Mouse (Mus musculus) MEL (cell line): ENCODE data around the gene Glipr1l2.
"Not testable (repeated sequence)": the region's sequence is repeated elsewhere in the genome, so short reads cannot be mapped to it uniquely, and the experiment has no call there.

Source experiments
- CTCF ChIP-seq, 3 experiments: IDR thresholded peaks in 2 of 3; conservative IDR thresholded peaks in 1 of 3; 2 replicates each; pipeline ENCODE4 v1.5.1; 2011 to 2012; ENCODE audit warnings: low read length in 3 of 3, low read depth in 2 of 3, mild to moderate bottlenecking in 2 of 3, improper control_type of control experiment in 1 of 3, inconsistent platforms in 1 of 3, mixed read lengths in 1 of 3, moderate library complexity in 1 of 3; ENCODE audit not compliant: control insufficient read depth in 1 of 3, insufficient read depth in 1 of 3, poor library complexity in 1 of 3, severe bottlenecking in 1 of 3
- GATA1 ChIP-seq: IDR thresholded peaks from 2 replicates; pipeline ENCODE4 v1.6.1; 2011; ENCODE audit warnings: low read depth, low read length, improper control_type of control experiment
- JUND ChIP-seq: IDR thresholded peaks from 2 replicates; pipeline ENCODE4 v1.6.1; 2011; ENCODE audit warnings: low read depth, mild to moderate bottlenecking, improper control_type of control experiment, low read length
- KAT2A ChIP-seq: conservative IDR thresholded peaks from 2 replicates; pipeline ENCODE4 v1.6.1; 2012; ENCODE audit warnings: low read depth, low read length, improper control_type of control experiment, inconsistent platforms
- NELFE ChIP-seq: IDR thresholded peaks from 2 replicates; pipeline ENCODE4 v1.6.1; 2011; ENCODE audit warnings: low read depth, low read length, improper control_type of control experiment
- POLR2A ChIP-seq, 2 experiments: IDR thresholded peaks; 2 replicates each; pipeline ENCODE4 v1.6.1; 2011 to 2012; ENCODE audit warnings: low read length in 2 of 2, mild to moderate bottlenecking in 2 of 2, control low read depth in 1 of 2, improper control_type of control experiment in 1 of 2, low read depth in 1 of 2, moderate library complexity in 1 of 2; ENCODE audit not compliant: control insufficient read depth in 1 of 2, insufficient read depth in 1 of 2, poor library complexity in 1 of 2
- TAL1 ChIP-seq: IDR thresholded peaks from 2 replicates; pipeline ENCODE4 v1.6.1; 2012; ENCODE audit warnings: mild to moderate bottlenecking, inconsistent platforms, low read length, moderate library complexity, mixed read lengths
- TCF12 ChIP-seq: IDR thresholded peaks from 2 replicates; pipeline ENCODE4 v1.6.1; 2014; ENCODE audit warnings: low read depth, mild to moderate bottlenecking, inconsistent platforms, low read length, improper control_type of control experiment, moderate library complexity
- UBTF ChIP-seq: IDR thresholded peaks from 2 replicates; pipeline ENCODE4 v1.6.1; 2012; ENCODE audit warnings: low read depth, mild to moderate bottlenecking, inconsistent platforms, low read length, improper control_type of control experiment, moderate library complexity, borderline replicate concordance; ENCODE audit not compliant: insufficient read depth
- ZMIZ1 ChIP-seq: IDR thresholded peaks from 2 replicates; pipeline ENCODE4 v1.6.1; 2012; ENCODE audit warnings: low read depth, mild to moderate bottlenecking, inconsistent platforms, low read length, improper control_type of control experiment, moderate library complexity
- ZNF384 ChIP-seq: IDR thresholded peaks from 2 replicates; pipeline ENCODE4 v1.6.1; 2012; ENCODE audit warnings: low read depth, mild to moderate bottlenecking, inconsistent platforms, low read length, improper control_type of control experiment

GRCm38 (mm10) chr10:112060583-112060934 is 22.6 kb upstream of the Glipr1l2 start:
- TF ChIP-seq CTCF (IDR thresholded peaks at IDR 0.05 in 2 of 3, conservative IDR thresholded peaks at IDR 0.05 in 1 of 3; ENCODE audit: control insufficient read depth in 1 of 3, insufficient read depth in 1 of 3, low read depth in 2 of 3, low read length in 3 of 3, poor library complexity in 1 of 3, severe bottlenecking in 1 of 3); POLR2A (IDR thresholded peaks at IDR 0.05; ENCODE audit: control insufficient read depth in 1 of 2, insufficient read depth in 1 of 2, low read depth in 1 of 2, low read length in 2 of 2, poor library complexity in 1 of 2); JUND; GATA1; ZMIZ1; TCF12; UBTF; TAL1; ZNF384; KAT2A; NELFE: not testable (repeated sequence)
